Mouse (Mus musculus) heart, embryonic 12.5 days (tissue): ENCODE data around the gene Znhit1. TPM values are rescaled to one million over a fixed set of nuclear protein-coding genes. Genes with fewer than 3 reads are reported as not detected.

Source experiments
- ATAC-seq: fragments of 200-750 bp; cut with Nextera tagmentation; 2 replicates; pipeline ENCODE4 v1.8.0; 2017; ENCODE audit warnings: moderate TSS enrichment, moderate library complexity; ENCODE audit not compliant: insufficient number of reproducible peaks, low FRiP score
- H3K27ac ChIP-seq: fragments of 300-500 bp; sonication (generic); 2 replicates; pipeline ENCODE4 v1.5.1; 2016; ENCODE audit warnings: mild to moderate bottlenecking, moderate library complexity; ENCODE audit not compliant: poor library complexity, severe bottlenecking
- H3K27me3 ChIP-seq: fragments of 300-500 bp; sonication (generic); replicated peaks from 2 replicates; pipeline ENCODE4 v1.6.1; 2016; ENCODE audit warnings: mild to moderate bottlenecking, moderate library complexity
- H3K36me3 ChIP-seq: fragments of 300-500 bp; sonication (generic); 2 replicates; pipeline ENCODE4 v1.6.1; 2016; ENCODE audit warnings: mild to moderate bottlenecking, moderate library complexity
- H3K4me1 ChIP-seq: fragments of 300-500 bp; sonication (generic); replicated peaks from 2 replicates; pipeline ENCODE4 v1.6.1; 2016; ENCODE audit warnings: mild to moderate bottlenecking
- H3K4me2 ChIP-seq: fragments of 300-500 bp; sonication (generic); 2 replicates; pipeline ENCODE4 v1.6.1; 2016; ENCODE audit warnings: mild to moderate bottlenecking, moderate library complexity
- H3K4me3 ChIP-seq: fragments of 300-500 bp; sonication (generic); 2 replicates; pipeline ENCODE4 v1.5.1; 2016; ENCODE audit warnings: mild to moderate bottlenecking
- H3K9ac ChIP-seq: fragments of 300-500 bp; sonication (generic); 2 replicates; pipeline ENCODE4 v1.6.1; 2016; ENCODE audit warnings: mild to moderate bottlenecking, moderate library complexity
- H3K9me3 ChIP-seq: fragments of 300-500 bp; sonication (generic); replicated peaks from 2 replicates; pipeline ENCODE4 v1.6.1; 2016; ENCODE audit warnings: mild to moderate bottlenecking, moderate library complexity
- WGBS: fragments of 180-500 bp; shearing (Covaris S2); methylation state at CpG from one replicate; pipeline ENCODE4 v1.1.7; 2016; 5-methylcytosine and 5-hydroxymethylcytosine counted together
- polyA plus RNA-seq: library from polyadenylated mRNA; unstranded; fragments of >200 nt; fragmentation: Nextera tagmentation; extraction: Ambion mirVana; gene quantifications from 2 replicates; pipeline ENCODE4 v1.2.1, GENCODE M21; 2016

Znhit1 gene
- polyA plus RNA-seq, 1 experiment from 2014 or later = 74.4 TPM

- peaks cover 41% of the 10 kb centered on the region for H3K4me1 ChIP-seq
- no peak overlapping the region for H3K4me3 ChIP-seq
- no peak for ATAC-seq
- H3K9me3 ChIP-seq = no peaks in the 10 kb centered on the region
- peak overlapping the region; percentile 42; the same call in 1 of the 2 replicates for H3K9ac ChIP-seq
- H3K4me2 ChIP-seq = no peak overlapping the region; the same call in 1 of the 2 replicates
- WGBS = 85% methylated on average over 8 of the region's 8 CpGs
- peaks cover 40% of the 10 kb centered on the region for H3K36me3 ChIP-seq
- peak overlapping the region; percentile 81 for H3K27ac ChIP-seq
- no peaks in the 10 kb centered on the region for H3K27me3 ChIP-seq
These were observed 22.1 kb downstream of the Znhit1 start for GRCm38 (mm10) chr5:136965686-136966085.

DNA sequence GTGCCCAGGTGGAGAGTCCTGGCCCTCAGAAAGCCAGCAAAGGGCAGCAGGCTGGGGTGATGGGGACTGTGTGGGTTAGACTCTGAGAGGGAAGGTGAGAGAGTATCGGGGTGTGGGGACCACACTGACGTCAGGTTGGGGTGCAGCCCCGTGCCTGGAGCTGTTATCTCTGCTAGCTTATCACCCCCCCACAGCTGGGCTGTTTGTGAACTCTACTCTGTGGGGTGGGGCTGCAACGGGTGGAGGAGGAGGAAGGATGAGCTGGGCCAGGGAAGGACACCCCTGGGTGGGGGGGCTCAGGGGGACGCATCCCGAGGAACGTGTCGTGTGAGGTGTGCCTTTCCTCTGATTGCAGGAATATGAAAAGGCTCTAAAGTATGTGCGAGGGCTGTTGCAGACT is 22.6 kb downstream of the Znhit1 start:
- Histone ChIP-seq H3K4me1 (peaks cover 41% of the 10 kb centered on the region), H3K36me3 (peaks cover 40% of the 10 kb centered on the region), H3K9ac (no peak overlapping the region; the same call in 1 of the 2 replicates), H3K27ac (peak overlapping the region; percentile 81), H3K9me3 (no peaks in the 10 kb centered on the region), H3K27me3 (no peaks in the 10 kb centered on the region), H3K4me2 (peak overlapping the region; percentile 15; the same call in 1 of the 2 replicates), H3K4me3 (no peak overlapping the region)
- 60% methylated on average over 9 of the region's 9 CpGs for WGBS
- peak; percentile 81 for ATAC-seq

GRCm38 (mm10) chr5:136962966-136963540 is 24.8 kb downstream of the Znhit1 start:
- H3K36me3 ChIP-seq = peaks cover 40% of the 10 kb centered on the region
- H3K27ac ChIP-seq = peak overlapping the region; percentile 83; the same call in 1 of the 2 replicates
- peaks cover 41% of the 10 kb centered on the region for H3K4me1 ChIP-seq

DNA sequence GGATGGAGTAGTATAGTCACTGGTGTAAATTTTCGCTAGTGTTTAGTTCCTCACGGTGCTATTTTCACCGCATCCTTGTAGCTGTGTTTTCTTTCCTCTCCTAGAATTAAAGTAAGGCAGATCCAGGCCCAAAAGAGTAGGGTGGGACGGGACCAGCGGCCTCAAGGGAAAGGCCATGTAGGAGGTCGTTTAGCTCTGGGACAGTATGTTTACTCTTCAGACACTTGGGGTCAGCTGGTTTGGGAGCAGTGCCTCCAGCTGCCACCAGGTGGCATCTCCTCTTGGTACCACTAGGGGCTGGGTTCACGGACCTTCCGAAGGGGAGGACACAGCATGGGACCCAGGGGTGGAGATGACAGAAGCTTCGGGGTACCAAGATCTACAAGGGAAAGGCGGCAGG is 25.3 kb downstream of the Znhit1 start:
- no peaks in the 10 kb centered on the region for H3K27me3 ChIP-seq
- peak overlapping the region; percentile 83 for H3K27ac ChIP-seq
- peaks cover 39% of the 10 kb centered on the region for H3K4me1 ChIP-seq
- H3K4me3 ChIP-seq = peak overlapping the region; percentile 68
- peak overlapping the region; percentile 76 for H3K9ac ChIP-seq
- peak; percentile 75 for ATAC-seq
- H3K4me2 ChIP-seq = peak overlapping the region; percentile 78
- under 1% methylated on average over 10 of the region's 10 CpGs for whole genome bisulfite sequencing
- H3K9me3 ChIP-seq = no peaks in the 10 kb centered on the region
- H3K36me3 ChIP-seq = peaks cover 38% of the 10 kb centered on the region

More at GRCm38 (mm10) chr5:136962966-136963540, 24.8 kb downstream of the Znhit1 start:
- ATAC-seq = no peak
- peak overlapping the region; percentile 68 for H3K4me3 ChIP-seq
- H3K4me2 ChIP-seq = peak overlapping the region; percentile 78
- H3K9ac ChIP-seq = peak overlapping the region; percentile 76
- H3K27me3 ChIP-seq = no peaks in the 10 kb centered on the region
- H3K9me3 ChIP-seq = no peaks in the 10 kb centered on the region
- WGBS = 73% methylated on average over 8 of the region's 8 CpGs

DNA sequence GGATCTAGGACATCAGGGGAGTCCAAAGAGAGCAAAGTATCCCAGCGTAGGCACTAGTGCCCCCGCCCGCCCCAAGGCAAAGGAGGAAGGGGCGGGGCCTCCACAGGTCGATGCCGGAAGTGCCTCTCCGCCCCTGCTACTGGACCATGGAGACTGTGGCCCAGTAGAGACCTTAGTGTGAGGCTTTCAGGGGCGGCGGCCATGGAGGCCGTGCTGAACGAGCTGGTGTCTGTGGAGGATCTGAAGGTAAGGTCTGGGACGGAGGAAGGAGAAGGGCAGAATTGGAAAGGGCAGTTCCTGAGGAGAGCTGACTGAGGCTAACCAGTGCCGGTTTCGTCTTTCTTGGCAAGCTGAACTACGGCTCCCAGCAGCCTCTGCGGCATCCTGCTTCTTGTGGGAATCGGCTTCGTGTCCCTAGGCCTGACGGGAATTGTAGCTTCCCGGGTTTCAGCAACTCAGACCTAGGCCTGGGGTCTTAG is 25.8 kb downstream of the Znhit1 start:
- WGBS = under 1% methylated on average over 20 of the region's 20 CpGs
- peak overlapping the region; percentile 68 for H3K4me3 ChIP-seq
- peak overlapping the region; percentile 83 for H3K27ac ChIP-seq
- H3K4me2 ChIP-seq = peak overlapping the region; percentile 78
- H3K9ac ChIP-seq = peak overlapping the region; percentile 76
- H3K27me3 ChIP-seq = no peaks in the 10 kb centered on the region
- H3K9me3 ChIP-seq = no peaks in the 10 kb centered on the region
- H3K4me1 ChIP-seq = peaks cover 34% of the 10 kb centered on the region
- H3K36me3 ChIP-seq = peaks cover 41% of the 10 kb centered on the region
- ATAC-seq = peak; percentile 89

GRCm38 (mm10) chr5:136961334-136961982 is 26.4 kb downstream of the Znhit1 start:
- Histone ChIP-seq H3K4me3 (peak overlapping the region; percentile 68), H3K4me2 (peak overlapping the region; percentile 78), H3K9me3 (no peaks in the 10 kb centered on the region), H3K4me1 (peaks cover 29% of the 10 kb centered on the region), H3K27ac (peak overlapping the region; percentile 83), H3K27me3 (no peaks in the 10 kb centered on the region), H3K9ac (peak overlapping the region; percentile 76), H3K36me3 (peaks cover 45% of the 10 kb centered on the region)
- 27% methylated on average over 5 of the region's 5 CpGs for WGBS
- no peak for ATAC-seq

DNA sequence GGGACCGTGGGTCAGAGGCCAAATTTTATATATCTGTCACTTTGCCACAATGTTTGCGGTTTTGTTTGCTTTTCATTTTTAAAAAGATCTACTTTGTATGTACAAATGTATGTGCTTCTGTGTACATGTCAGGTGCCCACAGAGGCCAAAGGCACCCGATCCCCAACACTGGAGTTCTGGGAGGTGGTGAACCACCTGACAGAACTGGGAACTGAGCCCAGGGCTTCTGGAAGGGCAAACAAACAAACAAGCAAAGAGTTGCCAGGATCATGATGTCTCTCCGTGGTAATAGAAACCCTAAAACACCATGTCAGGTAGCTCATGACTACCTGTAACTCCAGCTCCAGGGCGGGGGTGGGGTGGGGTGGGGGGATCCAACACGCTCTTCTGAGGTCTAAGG is 27.8 kb downstream of the Znhit1 start:
- Histone ChIP-seq H3K9ac (no peak overlapping the region), H3K9me3 (no peaks in the 10 kb centered on the region), H3K27me3 (no peaks in the 10 kb centered on the region), H3K27ac (no peak overlapping the region), H3K4me2 (no peak overlapping the region), H3K36me3 (peaks cover 35% of the 10 kb centered on the region), H3K4me3 (no peak overlapping the region), H3K4me1 (peaks cover 18% of the 10 kb centered on the region)
- WGBS = 90% methylated on average over 6 of the region's 6 CpGs
- no peak for ATAC-seq

GRCm38 (mm10) chr5:136958991-136959605 is 28.7 kb downstream of the Znhit1 start:
- ATAC-seq = no peak
- H3K4me2 ChIP-seq = no peak overlapping the region
- H3K4me1 ChIP-seq = peaks cover 16% of the 10 kb centered on the region
- 82% methylated on average over 5 of the region's 5 CpGs for WGBS
- H3K9ac ChIP-seq = no peak overlapping the region
- no peaks in the 10 kb centered on the region for H3K9me3 ChIP-seq
- no peak overlapping the region for H3K4me3 ChIP-seq
- no peaks in the 10 kb centered on the region for H3K27me3 ChIP-seq
- no peak overlapping the region for H3K27ac ChIP-seq
- H3K36me3 ChIP-seq = peaks cover 25% of the 10 kb centered on the region

GRCm38 (mm10) chr5:136957250-136957649 is 30.6 kb downstream of the Znhit1 start:
- Histone ChIP-seq H3K9ac (no peak overlapping the region), H3K4me2 (no peak overlapping the region), H3K4me3 (no peak overlapping the region), H3K27me3 (no peaks in the 10 kb centered on the region), H3K27ac (no peak overlapping the region), H3K9me3 (no peaks in the 10 kb centered on the region), H3K36me3 (peaks cover 13% of the 10 kb centered on the region; the same call in 1 of the 2 replicates), H3K4me1 (peaks cover 15% of the 10 kb centered on the region)
- 89% methylated on average over 1 of the region's 1 CpGs for WGBS
- no peak for ATAC-seq

DNA sequence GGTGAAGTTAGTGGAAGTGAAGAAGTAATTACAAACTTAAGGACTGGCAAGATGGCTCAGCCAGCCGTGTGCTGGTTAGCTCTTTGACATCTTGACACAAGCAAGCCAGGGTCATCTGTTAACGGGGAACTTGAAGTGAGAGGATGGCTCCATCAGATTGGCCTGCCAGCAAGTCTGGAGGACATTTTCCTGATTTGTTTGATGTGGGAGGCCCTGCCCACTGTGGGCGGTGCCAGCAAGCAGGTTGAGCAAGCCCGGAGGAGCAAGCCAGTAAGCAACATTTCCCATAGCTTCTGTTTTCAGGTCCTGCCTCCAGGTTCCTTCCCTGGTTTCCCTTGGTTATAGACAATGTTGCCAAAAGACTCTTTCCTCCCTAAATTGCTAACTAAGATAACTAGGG is 32.2 kb downstream of the Znhit1 start:
- Histone ChIP-seq H3K4me1 (peaks cover 11% of the 10 kb centered on the region), H3K27ac (no peak overlapping the region), H3K4me2 (no peak overlapping the region), H3K36me3 (peaks cover 13% of the 10 kb centered on the region; the same call in 1 of the 2 replicates), H3K27me3 (no peaks in the 10 kb centered on the region), H3K9ac (no peak overlapping the region), H3K9me3 (no peaks in the 10 kb centered on the region), H3K4me3 (no peak overlapping the region)
- 80% methylated on average over 4 of the region's 4 CpGs for WGBS
- ATAC-seq = no peak

GRCm38 (mm10) chr5:136953440-136953951 is 34.3 kb downstream of the Znhit1 start:
- 2% methylated on average over 12 of the region's 12 CpGs for WGBS
- ATAC-seq = peak; percentile 47; the same call in 1 of the 2 replicates
- Histone ChIP-seq H3K4me3 (peak overlapping the region; percentile 82), H3K27me3 (no peaks in the 10 kb centered on the region), H3K27ac (peak overlapping the region; percentile 55; the same call in 1 of the 2 replicates), H3K9ac (peak overlapping the region; percentile 82), H3K36me3 (peaks cover 13% of the 10 kb centered on the region; the same call in 1 of the 2 replicates), H3K4me2 (peak overlapping the region; percentile 73), H3K4me1 (peaks cover 11% of the 10 kb centered on the region), H3K9me3 (no peaks in the 10 kb centered on the region)
